Mouse (Mus musculus) heart, embryonic 16.5 days (tissue): ENCODE results near the gene Lrp1. TPM values are rescaled to one million over a fixed set of nuclear protein-coding genes. Genes with fewer than 3 reads are reported as not detected.

Experiments used
- ATAC-seq: fragments of 200-750 bp; cut with Nextera tagmentation; replicated peaks from 2 replicates; pipeline ENCODE4 v1.8.0; 2017; ENCODE audit warnings: moderate number of reproducible peaks; ENCODE audit not compliant: insufficient read depth, low FRiP score; ENCODE audit errors: extremely low read depth
- H3K27ac ChIP-seq: fragments of 300-500 bp; sonication (generic); 2 replicates; pipeline ENCODE4 v1.5.1; 2014; ENCODE audit warnings: mild to moderate bottlenecking, low read length, control low read depth, moderate library complexity
- H3K27me3 ChIP-seq: fragments of 300-500 bp; sonication (generic); 2 replicates; pipeline ENCODE4 v1.6.1; 2014; ENCODE audit warnings: low read length, mixed read lengths; ENCODE audit not compliant: control insufficient read depth, insufficient read depth
- H3K36me3 ChIP-seq: fragments of 300-500 bp; sonication (generic); 2 replicates; pipeline ENCODE4 v1.6.1; 2014; ENCODE audit not compliant: control insufficient read depth, insufficient read depth
- H3K4me1 ChIP-seq: fragments of 300-500 bp; sonication (generic); 2 replicates; pipeline ENCODE4 v1.6.1; 2014; ENCODE audit warnings: low read length, mixed read lengths; ENCODE audit not compliant: control insufficient read depth, insufficient read depth
- H3K4me2 ChIP-seq: fragments of 300-500 bp; sonication (generic); 2 replicates; pipeline ENCODE4 v1.6.1; 2014; ENCODE audit warnings: low read depth, mild to moderate bottlenecking, control low read depth, low read length
- H3K4me3 ChIP-seq: fragments of 300-500 bp; sonication (generic); 2 replicates; pipeline ENCODE4 v1.5.1; 2014; ENCODE audit warnings: mild to moderate bottlenecking, control low read depth, low read length
- H3K9ac ChIP-seq: fragments of 300-500 bp; sonication (generic); 2 replicates; pipeline ENCODE4 v1.6.1; 2014; ENCODE audit warnings: low read length, control low read depth
- H3K9me3 ChIP-seq: fragments of 300-500 bp; sonication (generic); replicated peaks from 2 replicates; pipeline ENCODE4 v1.6.1; 2016; ENCODE audit warnings: low read length; ENCODE audit not compliant: control insufficient read depth
- WGBS: fragments of 180-500 bp; shearing (Covaris S2); extraction: QIAGEN DNeasy Blood & Tissue Kit; methylation state at CpG from one replicate; pipeline ENCODE4 v1.1.7; 2014; 5-methylcytosine and 5-hydroxymethylcytosine counted together
- polyA plus RNA-seq: library from polyadenylated mRNA; unstranded; fragments of >200 nt; fragmentation: Nextera tagmentation; extraction: Ambion mirVana; gene quantifications from 2 replicates; pipeline ENCODE4 v1.2.1, GENCODE M21; 2015

The Lrp1 gene
- polyA plus RNA-seq, 1 experiment from 2014 or later = 33.4 TPM

- H3K9me3 ChIP-seq = no peaks in the 10 kb centered on the region
- no peak overlapping the region for H3K4me3 ChIP-seq
- no peaks in the 10 kb centered on the region for H3K27me3 ChIP-seq
- H3K36me3 ChIP-seq = 0 out of 2 replicates have a peak, but pooled peaks cover 2% of the 10 kb centered on the region
- no peak overlapping the region for H3K9ac ChIP-seq
- WGBS = 85% methylated on average over 11 of the region's 11 CpGs
- ATAC-seq = no peak
- H3K27ac ChIP-seq = peak overlapping the region; percentile 72
- H3K4me2 ChIP-seq = no peak overlapping the region
- peaks cover 44% of the 10 kb centered on the region for H3K4me1 ChIP-seq
These were observed 21.7 kb downstream of the Lrp1 start for GRCm38 (mm10) chr10:127599252-127599651.

DNA sequence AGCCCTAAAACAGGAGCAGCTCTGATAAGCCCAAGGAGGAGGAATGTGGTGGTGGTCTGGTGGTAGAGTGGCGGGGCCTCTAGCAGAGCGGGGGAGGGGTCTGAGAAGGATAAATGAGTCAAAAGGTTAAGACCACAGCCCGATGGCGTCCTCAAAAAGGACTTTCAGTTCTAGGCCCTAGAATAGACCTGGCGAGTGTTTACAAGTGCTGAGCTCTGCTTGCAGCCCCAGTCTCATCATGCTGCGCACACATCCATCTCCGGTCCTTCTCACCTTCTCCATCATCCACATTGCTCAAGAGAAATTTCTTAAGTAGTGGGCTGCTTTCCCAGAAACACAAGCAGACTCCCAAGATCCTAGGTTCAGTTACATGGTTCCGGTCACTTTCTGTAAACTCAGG lies 22.3 kb downstream of the Lrp1 start:
- no peak overlapping the region for H3K9ac ChIP-seq
- WGBS = 59% methylated on average over 8 of the region's 8 CpGs
- no peaks in the 10 kb centered on the region for H3K27me3 ChIP-seq

DNA sequence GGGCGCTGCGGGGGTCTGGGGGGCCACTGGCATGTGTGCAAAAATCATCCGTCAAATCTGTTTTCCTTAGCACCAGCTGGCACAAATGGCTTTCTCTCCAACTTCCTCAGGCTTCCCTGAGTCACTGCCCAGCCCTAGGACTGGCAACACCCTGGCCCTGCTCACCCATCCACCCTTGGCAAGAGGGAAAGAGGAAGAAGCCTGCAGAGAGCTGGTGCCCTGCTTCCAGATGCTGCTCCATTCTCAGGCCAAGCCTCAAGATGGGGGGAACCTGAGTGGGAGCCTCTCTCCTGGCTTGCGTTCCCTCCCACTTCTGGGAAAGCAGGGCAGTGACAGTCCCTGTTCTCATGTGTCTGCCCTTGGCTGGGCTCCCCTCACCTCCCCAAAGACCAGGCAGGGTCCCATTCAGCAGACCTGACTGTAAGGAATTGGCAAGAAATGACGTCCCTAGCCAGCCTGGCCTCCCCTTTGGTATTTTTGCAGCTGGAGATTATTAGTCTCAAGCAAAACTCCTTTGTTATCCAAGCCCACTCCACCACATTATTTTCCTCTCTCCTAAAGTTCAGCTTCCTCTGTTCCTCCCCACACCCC lies 23.5 kb downstream of the Lrp1 start:
- Histone ChIP-seq H3K4me1 (peaks cover 34% of the 10 kb centered on the region), H3K4me2 (no peak overlapping the region), H3K9ac (no peak overlapping the region), H3K9me3 (no peaks in the 10 kb centered on the region), H3K27ac (peak overlapping the region; percentile 37; the same call in 1 of the 2 replicates), H3K27me3 (no peaks in the 10 kb centered on the region), H3K36me3 (0 out of 2 replicates have a peak, but pooled peaks cover 2% of the 10 kb centered on the region), H3K4me3 (no peak overlapping the region)
- ATAC-seq = no peak
- WGBS = 71% methylated on average over 5 of the region's 5 CpGs

More for the DNA sequence above, 22.3 kb downstream of the Lrp1 start:
- no peak overlapping the region for H3K4me3 ChIP-seq
- ATAC-seq = no peak
- H3K4me2 ChIP-seq = no peak overlapping the region
- H3K9me3 ChIP-seq = no peaks in the 10 kb centered on the region
- 0 out of 2 replicates have a peak, but pooled peaks cover 2% of the 10 kb centered on the region for H3K36me3 ChIP-seq
- H3K4me1 ChIP-seq = peaks cover 40% of the 10 kb centered on the region
- no peak overlapping the region for H3K27ac ChIP-seq

DNA sequence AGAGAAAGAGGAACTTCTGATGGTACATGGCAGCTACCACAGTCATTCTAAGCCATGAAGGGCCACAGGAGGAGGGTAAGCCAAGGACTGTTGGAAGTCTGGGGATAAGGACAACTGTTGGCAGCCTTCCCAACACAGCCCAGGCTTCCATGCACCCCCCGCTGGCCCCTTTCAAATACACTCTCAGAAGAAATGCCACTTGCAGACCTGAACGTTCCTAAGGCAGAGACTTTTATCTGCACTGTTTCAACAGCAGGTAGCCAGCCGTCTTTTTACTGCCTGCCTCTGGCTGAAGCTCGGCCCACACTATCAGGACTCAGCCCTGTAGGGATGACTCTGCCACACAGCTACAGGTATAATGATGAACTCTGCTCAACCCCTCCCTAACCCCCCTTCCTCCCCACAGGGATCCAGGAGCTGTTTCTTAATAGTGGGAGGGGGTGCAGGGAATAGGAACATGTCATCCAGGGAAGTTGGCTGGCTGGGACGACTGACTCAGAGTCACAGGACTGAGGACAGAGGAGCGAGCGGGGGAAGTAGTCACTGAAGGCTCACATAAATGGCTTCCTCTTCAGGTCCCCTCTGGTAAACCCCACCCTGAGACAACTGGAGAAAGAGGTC lies 24.5 kb downstream of the Lrp1 start:
- 20% methylated on average over 7 of the region's 7 CpGs for WGBS
- peaks cover 39% of the 10 kb centered on the region for H3K4me1 ChIP-seq
- no peak overlapping the region for H3K9ac ChIP-seq
- H3K27ac ChIP-seq = peak overlapping the region; percentile 78
- H3K4me2 ChIP-seq = peak overlapping the region; percentile 14; the same call in 1 of the 2 replicates
- H3K4me3 ChIP-seq = no peak overlapping the region
- no peaks in the 10 kb centered on the region for H3K27me3 ChIP-seq
- H3K9me3 ChIP-seq = no peaks in the 10 kb centered on the region
- H3K36me3 ChIP-seq = 0 out of 2 replicates have a peak, but pooled peaks cover 2% of the 10 kb centered on the region
- ATAC-seq = peak; percentile 29; the same call in 1 of the 2 replicates

DNA sequence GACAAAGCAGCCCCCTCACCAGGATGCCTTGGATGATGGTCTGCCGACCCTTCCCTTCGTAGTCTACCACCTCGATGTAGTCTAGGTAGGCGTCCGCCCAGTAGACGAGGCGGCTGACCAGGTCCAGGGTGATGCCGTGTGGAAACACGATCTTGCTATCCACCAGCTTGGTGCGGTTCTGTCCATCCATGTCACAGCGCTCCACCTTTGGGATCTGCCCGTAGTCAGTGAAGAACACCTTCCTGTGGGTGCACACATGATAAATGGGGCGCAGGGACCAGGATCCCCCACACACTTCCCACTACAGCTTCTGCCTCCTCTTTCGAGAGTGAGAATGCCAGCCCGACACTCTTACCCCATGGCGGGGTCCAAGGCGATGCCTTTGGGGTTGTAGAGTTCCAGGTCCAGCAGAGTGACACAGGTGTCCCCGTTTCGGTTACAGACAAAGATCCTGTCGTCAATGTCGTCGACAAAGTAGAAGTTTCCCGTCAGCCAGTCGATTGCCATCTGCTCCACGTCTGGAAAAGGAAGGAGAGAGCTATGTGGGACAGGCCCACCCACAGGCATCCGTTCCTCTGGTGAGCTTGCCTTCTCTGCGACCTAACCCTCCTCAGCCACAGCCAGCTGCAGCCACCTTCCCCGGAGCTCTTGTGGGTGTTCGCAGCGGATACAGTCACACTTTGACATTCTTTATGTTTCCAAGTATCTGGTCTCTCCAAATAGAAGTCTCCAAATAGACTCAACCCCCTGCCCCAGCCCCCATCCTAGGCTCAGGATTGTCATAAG lies 25.8 kb downstream of the Lrp1 start:
- Histone ChIP-seq H3K9me3 (no peaks in the 10 kb centered on the region), H3K4me2 (no peak overlapping the region), H3K36me3 (0 out of 2 replicates have a peak, but pooled peaks cover 2% of the 10 kb centered on the region), H3K9ac (no peak overlapping the region), H3K4me3 (no peak overlapping the region), H3K27me3 (no peaks in the 10 kb centered on the region), H3K27ac (no peak overlapping the region; the same call in 1 of the 2 replicates), H3K4me1 (peaks cover 36% of the 10 kb centered on the region)
- ATAC-seq = no peak
- WGBS = 70% methylated on average over 30 of the region's 30 CpGs

- Histone ChIP-seq H3K4me1 (peaks cover 32% of the 10 kb centered on the region), H3K27ac (no peak overlapping the region), H3K36me3 (0 out of 2 replicates have a peak, but pooled peaks cover 2% of the 10 kb centered on the region)
These were observed 26.5 kb downstream of the Lrp1 start for GRCm38 (mm10) chr10:127594405-127594804.

DNA sequence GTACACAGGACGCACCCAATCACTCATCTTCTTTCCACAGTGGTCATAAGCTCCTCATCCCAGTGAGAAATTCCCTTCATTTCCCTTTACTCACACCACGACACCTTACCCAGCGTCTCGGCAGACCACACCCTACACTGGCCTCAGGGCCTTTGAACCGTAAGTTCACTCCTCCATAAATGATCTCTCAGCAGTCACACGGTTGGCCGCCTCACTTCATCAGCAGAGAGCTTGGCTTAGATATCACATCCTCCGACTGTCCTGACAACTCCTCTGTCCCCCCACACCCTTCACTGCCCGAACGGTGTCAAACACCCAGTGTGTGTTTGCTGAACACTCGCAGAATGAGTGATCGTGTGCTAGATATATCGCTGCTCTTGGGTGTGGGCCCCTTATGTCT lies 28.1 kb downstream of the Lrp1 start:
- Histone ChIP-seq H3K4me3 (no peak overlapping the region), H3K4me2 (no peak overlapping the region), H3K9me3 (no peaks in the 10 kb centered on the region), H3K9ac (no peak overlapping the region), H3K27ac (no peak overlapping the region), H3K4me1 (peaks cover 31% of the 10 kb centered on the region), H3K36me3 (0 out of 2 replicates have a peak, but pooled peaks cover 4% of the 10 kb centered on the region), H3K27me3 (no peaks in the 10 kb centered on the region)
- 59% methylated on average over 13 of the region's 13 CpGs for WGBS
- ATAC-seq = no peak

More at GRCm38 (mm10) chr10:127594405-127594804, 26.5 kb downstream of the Lrp1 start:
- no peak for ATAC-seq
- H3K4me2 ChIP-seq = no peak overlapping the region
- H3K9me3 ChIP-seq = no peaks in the 10 kb centered on the region
- H3K9ac ChIP-seq = no peak overlapping the region
- 55% methylated on average over 8 of the region's 8 CpGs for whole genome bisulfite sequencing
- no peaks in the 10 kb centered on the region for H3K27me3 ChIP-seq
- H3K4me3 ChIP-seq = no peak overlapping the region

DNA sequence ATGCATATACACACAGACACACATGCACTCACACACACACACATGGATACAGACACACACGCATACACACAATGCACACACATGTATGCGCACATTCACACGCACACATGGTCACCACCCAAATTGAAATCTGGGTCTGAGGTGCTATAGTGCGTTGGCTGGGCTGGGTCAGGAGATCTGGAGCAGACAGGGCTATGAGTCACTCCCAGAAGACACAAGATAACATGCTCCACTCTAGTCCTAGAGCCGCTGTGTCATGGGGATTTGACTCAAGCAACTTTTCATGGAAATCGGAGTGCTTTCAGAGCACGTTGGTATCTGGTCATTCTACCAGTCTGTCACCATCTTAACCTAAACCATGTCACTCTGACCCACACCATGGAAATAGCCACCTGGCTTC lies 28.5 kb downstream of the Lrp1 start:
- no peak for ATAC-seq
- Histone ChIP-seq H3K27ac (no peak overlapping the region), H3K4me2 (no peak overlapping the region), H3K9ac (no peak overlapping the region), H3K36me3 (0 out of 2 replicates have a peak, but pooled peaks cover 4% of the 10 kb centered on the region), H3K9me3 (no peaks in the 10 kb centered on the region), H3K4me1 (peaks cover 28% of the 10 kb centered on the region), H3K4me3 (no peak overlapping the region), H3K27me3 (no peaks in the 10 kb centered on the region)
- 75% methylated on average over 7 of the region's 7 CpGs for WGBS
